Mouse (Mus musculus): Measurements from ENCODE around the gene Tbk1. TPM values are rescaled to one million over a fixed set of nuclear protein-coding genes. Genes with fewer than 3 reads are reported as not detected.
A peak's percentile ranks its signal among the peaks of the same experiment; 100 is the strongest.

Gene Tbk1
- total and polyA plus RNA-seq, 2 experiments from 2014 or later = 23.7 to 34.2 TPM

DNA sequence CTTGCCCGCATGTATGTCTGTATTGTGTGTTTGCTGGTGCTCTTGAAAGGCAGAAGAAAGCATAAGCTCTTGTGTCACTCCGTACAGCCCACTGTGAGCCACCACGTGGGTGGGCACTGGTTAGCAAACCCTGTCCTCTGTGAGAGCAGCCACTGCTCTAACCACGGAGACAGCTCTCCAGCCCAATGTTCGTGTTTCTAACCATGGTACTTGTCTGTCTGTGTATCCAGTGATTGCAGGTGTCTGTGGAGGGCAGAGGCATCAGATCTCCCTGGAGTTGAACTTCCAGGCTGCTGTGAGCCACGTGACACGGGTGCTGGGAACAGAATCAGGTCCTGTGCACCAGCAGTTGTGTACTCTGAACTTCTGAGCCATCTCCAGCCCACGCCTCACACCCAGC, 4.3 kb downstream of the Tbk1 start:
- 0 out of 2 replicates have a peak, but pooled peaks cover 2% of the 10 kb centered on the region for H3K4me1 ChIP-seq (ENCODE audit: insufficient read depth)
- 97% methylated on average over 8 of the region's 8 CpGs for WGBS
- H3K9ac ChIP-seq = no peak overlapping the region
- H3K4me2 ChIP-seq (ENCODE audit: low read depth) = no peak overlapping the region
- no peaks in the 10 kb centered on the region for H3K27me3 ChIP-seq (ENCODE audit: insufficient read depth, low read length)
- peaks cover 29% of the 10 kb centered on the region for H3K36me3 ChIP-seq (ENCODE audit: insufficient read depth)
- TF ChIP-seq CTCF (IDR thresholded peaks at IDR 0.05; ENCODE audit: low read depth) = no peak
- no peak overlapping the region for H3K4me3 ChIP-seq (ENCODE audit: low read depth, low read length)
- no peaks in the 10 kb centered on the region for H3K9me3 ChIP-seq (ENCODE audit: low read length)
- ATAC-seq (no peak), DNase-seq (no peak)
- no peak overlapping the region for H3K27ac ChIP-seq (ENCODE audit: low read depth, low read length)

DNA sequence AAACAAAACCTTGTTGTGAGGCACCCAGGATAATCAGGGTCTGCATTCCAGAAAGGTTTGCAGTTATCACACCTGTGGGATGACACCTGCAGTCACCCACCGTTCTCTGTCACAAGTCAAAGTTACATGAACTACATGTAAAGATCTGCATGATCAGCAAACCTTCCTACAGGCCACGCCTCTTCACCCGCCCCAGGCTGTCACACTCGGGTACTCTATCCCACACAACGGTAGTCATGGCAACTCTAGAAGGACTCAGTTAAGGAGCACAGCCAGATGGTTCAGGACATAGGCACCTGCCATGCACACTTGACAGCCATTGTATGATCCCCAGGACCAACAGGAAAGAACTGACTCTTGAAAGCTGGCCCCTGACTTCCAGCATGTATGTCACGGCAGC, 5.2 kb downstream of the Tbk1 start:
- TF ChIP-seq CTCF (IDR thresholded peaks at IDR 0.05; ENCODE audit: low read depth) = no peak
- Histone ChIP-seq H3K36me3 (ENCODE audit: insufficient read depth) (peaks cover 29% of the 10 kb centered on the region), H3K9ac (no peak overlapping the region), H3K4me2 (ENCODE audit: low read depth) (no peak overlapping the region), H3K4me3 (ENCODE audit: low read depth, low read length) (no peak overlapping the region), H3K9me3 (ENCODE audit: low read length) (no peaks in the 10 kb centered on the region), H3K4me1 (ENCODE audit: insufficient read depth) (0 out of 2 replicates have a peak, but pooled peaks cover 2% of the 10 kb centered on the region), H3K27ac (ENCODE audit: low read depth, low read length) (no peak overlapping the region), H3K27me3 (ENCODE audit: insufficient read depth, low read length) (no peaks in the 10 kb centered on the region)
- DNase-seq (no peak), ATAC-seq (no peak)
- WGBS = 76% methylated on average over 6 of the region's 6 CpGs

DNA sequence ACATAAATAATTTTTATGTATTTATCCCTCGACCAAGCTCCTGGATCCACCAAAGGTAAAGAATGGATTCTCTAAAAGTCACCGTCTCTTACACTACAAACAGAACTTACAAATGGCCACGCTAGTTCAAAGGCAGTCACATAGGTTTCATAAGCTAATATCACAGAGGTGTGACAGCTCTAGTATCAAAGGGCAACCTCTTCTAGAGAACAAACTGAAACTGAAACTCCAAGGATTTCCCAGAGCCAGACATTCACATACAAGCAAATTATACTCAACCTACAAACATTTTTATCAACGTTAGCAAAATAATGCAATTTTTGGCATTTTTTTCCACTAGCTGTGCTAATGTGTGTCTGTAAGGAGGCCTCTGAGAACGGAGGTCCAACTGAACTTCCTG, 6.2 kb downstream of the Tbk1 start:
- ATAC-seq = no peak
- Histone ChIP-seq H3K4me3 (ENCODE audit: low read depth, low read length) (no peak overlapping the region), H3K4me1 (ENCODE audit: insufficient read depth) (0 out of 2 replicates have a peak, but pooled peaks cover 2% of the 10 kb centered on the region), H3K36me3 (ENCODE audit: insufficient read depth) (peaks cover 32% of the 10 kb centered on the region), H3K27me3 (ENCODE audit: insufficient read depth, low read length) (no peaks in the 10 kb centered on the region), H3K9me3 (ENCODE audit: low read length) (no peaks in the 10 kb centered on the region), H3K4me2 (ENCODE audit: low read depth) (no peak overlapping the region), H3K27ac (ENCODE audit: low read depth, low read length) (no peak overlapping the region), H3K9ac (no peak overlapping the region)
- 98% methylated on average over 5 of the region's 5 CpGs for whole genome bisulfite sequencing
- TF ChIP-seq CTCF (IDR thresholded peaks at IDR 0.05; ENCODE audit: low read depth) = no peak
- no peak for DNase-seq

DNA sequence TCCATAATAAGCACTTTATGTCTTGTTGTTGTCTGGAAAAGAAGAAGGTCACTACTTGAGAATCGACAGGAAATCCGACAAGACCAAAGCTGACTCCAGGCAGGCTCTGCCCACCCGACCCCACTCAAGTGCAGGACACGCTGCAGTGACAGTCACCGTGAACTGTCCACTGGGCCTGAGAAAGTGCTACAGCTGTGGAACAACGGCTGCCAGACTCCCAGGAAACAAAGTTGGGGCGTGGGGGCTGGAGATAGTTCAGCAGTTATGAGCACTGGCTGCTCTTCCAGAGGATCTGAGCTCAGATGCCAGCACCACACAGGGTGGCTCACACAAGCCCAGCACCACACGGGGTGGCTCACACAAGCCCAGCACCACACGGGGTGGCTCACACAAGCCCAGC, 10.2 kb downstream of the Tbk1 start:
- peaks cover 28% of the 10 kb centered on the region for H3K36me3 ChIP-seq (ENCODE audit: insufficient read depth)
- 90% methylated on average over 9 of the region's 9 CpGs for WGBS

GRCm38 (mm10) chr10:121571511-121572147, 15.0 kb downstream of the Tbk1 start:
- no peak for DNase-seq
- no peaks in the 10 kb centered on the region for H3K9me3 ChIP-seq (ENCODE audit: low read length)
- WGBS = 97% methylated on average over 22 of the region's 22 CpGs
- no peak for ATAC-seq
- H3K36me3 ChIP-seq (ENCODE audit: insufficient read depth) = peaks cover 33% of the 10 kb centered on the region
- no peak overlapping the region for H3K9ac ChIP-seq
- TF ChIP-seq CTCF (IDR thresholded peaks at IDR 0.05; ENCODE audit: low read depth) = no peak
- H3K4me3 ChIP-seq (ENCODE audit: low read depth, low read length) = no peak overlapping the region
- no peaks in the 10 kb centered on the region for H3K4me1 ChIP-seq (ENCODE audit: insufficient read depth)
- H3K4me2 ChIP-seq (ENCODE audit: low read depth) = no peak overlapping the region
- H3K27ac ChIP-seq (ENCODE audit: low read depth, low read length) = no peak overlapping the region
- no peaks in the 10 kb centered on the region for H3K27me3 ChIP-seq (ENCODE audit: insufficient read depth, low read length)

More for the DNA sequence above, 10.2 kb downstream of the Tbk1 start:
- no peak for TF ChIP-seq CTCF (IDR thresholded peaks at IDR 0.05; ENCODE audit: low read depth)
- DNase-seq (no peak), ATAC-seq (no peak)
- H3K4me3 ChIP-seq (ENCODE audit: low read depth, low read length) = no peak overlapping the region
- no peak overlapping the region for H3K9ac ChIP-seq
- no peak overlapping the region for H3K27ac ChIP-seq (ENCODE audit: low read depth, low read length)
- H3K4me1 ChIP-seq (ENCODE audit: insufficient read depth) = no peaks in the 10 kb centered on the region
- H3K4me2 ChIP-seq (ENCODE audit: low read depth) = no peak overlapping the region
- no peaks in the 10 kb centered on the region for H3K9me3 ChIP-seq (ENCODE audit: low read length)
- no peaks in the 10 kb centered on the region for H3K27me3 ChIP-seq (ENCODE audit: insufficient read depth, low read length)

- WGBS = 98% methylated on average over 3 of the region's 3 CpGs
- Histone ChIP-seq H3K27me3 (ENCODE audit: insufficient read depth, low read length) (no peaks in the 10 kb centered on the region), H3K4me2 (ENCODE audit: low read depth) (no peak overlapping the region), H3K36me3 (ENCODE audit: insufficient read depth) (peaks cover 33% of the 10 kb centered on the region), H3K9ac (no peak overlapping the region), H3K27ac (ENCODE audit: low read depth, low read length) (no peak overlapping the region), H3K4me3 (ENCODE audit: low read depth, low read length) (no peak overlapping the region), H3K4me1 (ENCODE audit: insufficient read depth) (no peaks in the 10 kb centered on the region), H3K9me3 (ENCODE audit: low read length) (no peaks in the 10 kb centered on the region)
- no peak for ATAC-seq
- no peak for TF ChIP-seq CTCF (IDR thresholded peaks at IDR 0.05; ENCODE audit: low read depth)
- no peak for DNase-seq
Measured at GRCm38 (mm10) chr10:121571031-121571430, 15.6 kb downstream of the Tbk1 start.

DNA sequence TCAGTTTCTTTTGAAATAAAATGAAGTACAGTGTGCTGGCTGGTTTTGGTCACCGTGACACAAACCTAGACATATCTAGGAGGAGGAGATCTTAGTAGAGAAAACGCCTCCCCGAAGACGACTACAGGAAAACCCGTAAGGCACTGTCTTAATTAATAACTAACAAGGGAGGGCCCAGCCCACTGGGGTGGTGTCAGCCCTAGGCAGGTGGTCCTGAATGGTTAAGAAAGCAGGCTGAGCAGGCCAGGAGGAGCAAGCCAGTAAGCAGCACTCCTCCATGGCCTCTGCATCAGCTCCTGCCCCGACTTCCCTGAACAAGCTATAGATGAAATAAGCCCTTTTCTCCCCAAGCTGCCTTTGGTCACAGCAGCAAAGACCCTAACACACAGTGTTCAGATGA, 16.8 kb downstream of the Tbk1 start:
- Histone ChIP-seq H3K9me3 (ENCODE audit: low read length) (no peaks in the 10 kb centered on the region), H3K27me3 (ENCODE audit: insufficient read depth, low read length) (no peaks in the 10 kb centered on the region), H3K4me3 (ENCODE audit: low read depth, low read length) (no peak overlapping the region), H3K4me1 (ENCODE audit: insufficient read depth) (no peaks in the 10 kb centered on the region), H3K36me3 (ENCODE audit: insufficient read depth) (peaks cover 37% of the 10 kb centered on the region), H3K4me2 (ENCODE audit: low read depth) (peak overlapping the region; percentile 42; the same call in 1 of the 2 replicates), H3K27ac (ENCODE audit: low read depth, low read length) (peak overlapping the region; percentile 60), H3K9ac (no peak overlapping the region)
- TF ChIP-seq CTCF (IDR thresholded peaks at IDR 0.05; ENCODE audit: low read depth) = no peak
- ATAC-seq (peak; percentile 36), DNase-seq (no peak)
- WGBS = 49% methylated on average over 6 of the region's 6 CpGs

Data from forebrain, postnatal 0 days (tissue).